Mouse (Mus musculus) forebrain, postnatal 0 days (tissue): ENCODE measurements around the gene Shisa6. TPM values are rescaled to one million over a fixed set of nuclear protein-coding genes. Genes with fewer than 3 reads are reported as not detected.

ENCODE experiments used
- ATAC-seq: fragments of 200-750 bp; cut with Nextera tagmentation; 2 replicates; pipeline ENCODE4 v1.8.0; 2017; ENCODE audit warnings: mild to moderate bottlenecking, moderate library complexity
- DNase-seq: peaks from one replicate; pipeline ENCODE4 v3.0.0-alpha.2; 2015
- H3K27ac ChIP-seq: fragments of 300-500 bp; sonication (generic); 2 replicates; pipeline ENCODE4 v1.5.1; 2014; ENCODE audit warnings: low read depth, mild to moderate bottlenecking, antibody characterized with exemption, low read length, moderate library complexity, mixed read lengths
- H3K27me3 ChIP-seq: fragments of 300-500 bp; sonication (generic); 2 replicates; pipeline ENCODE4 v1.6.1; 2014; ENCODE audit warnings: mild to moderate bottlenecking, low read length, mixed read lengths; ENCODE audit not compliant: insufficient read depth
- H3K36me3 ChIP-seq: fragments of 300-500 bp; sonication (generic); 2 replicates; pipeline ENCODE4 v1.6.1; 2014; ENCODE audit warnings: mild to moderate bottlenecking, moderate library complexity; ENCODE audit not compliant: insufficient read depth
- H3K4me1 ChIP-seq: fragments of 300-500 bp; sonication (generic); 2 replicates; pipeline ENCODE4 v1.6.1; 2014; ENCODE audit warnings: antibody characterized with exemption; ENCODE audit not compliant: insufficient read depth
- H3K4me2 ChIP-seq: fragments of 300-500 bp; sonication (generic); 2 replicates; pipeline ENCODE4 v1.6.1; 2014; ENCODE audit warnings: low read depth, mild to moderate bottlenecking, moderate library complexity
- H3K4me3 ChIP-seq: fragments of 300-500 bp; sonication (generic); 2 replicates; pipeline ENCODE4 v1.5.1; 2014; ENCODE audit warnings: low read depth, low read length, mixed read lengths
- H3K9ac ChIP-seq: fragments of 300-500 bp; sonication (generic); 2 replicates; pipeline ENCODE4 v1.6.1; 2014; ENCODE audit warnings: mild to moderate bottlenecking
- H3K9me3 ChIP-seq: fragments of 300-500 bp; sonication (generic); 2 replicates; pipeline ENCODE4 v1.6.1; 2016; ENCODE audit warnings: low read length
- CTCF ChIP-seq: sonication (generic); IDR thresholded peaks from 2 replicates; pipeline ENCODE4 v1.5.1; 2016; ENCODE audit warnings: antibody characterized with exemption, control low read depth, low read depth
- WGBS: fragments of 180-500 bp; shearing (Covaris S2); extraction: QIAGEN DNeasy Blood & Tissue Kit; methylation state at CpG from one replicate; pipeline ENCODE4 v1.1.7; 2014; 5-methylcytosine and 5-hydroxymethylcytosine counted together
- polyA plus RNA-seq: library from polyadenylated mRNA; unstranded; fragments of >200 nt; fragmentation: Nextera tagmentation; extraction: Ambion mirVana; gene quantifications from 2 replicates; pipeline ENCODE4 v1.2.1, GENCODE M21; 2015
- total RNA-seq: library from RNA; depleted of rRNA; stranded (reverse); fragments of >200 nt; gene quantifications from 2 replicates; pipeline ENCODE4 v1.2.3, GENCODE M21; 2014

The Shisa6 gene
- total and polyA plus RNA-seq, 2 experiments from 2014 or later, result 4.0 to 10.0 TPM

DNA sequence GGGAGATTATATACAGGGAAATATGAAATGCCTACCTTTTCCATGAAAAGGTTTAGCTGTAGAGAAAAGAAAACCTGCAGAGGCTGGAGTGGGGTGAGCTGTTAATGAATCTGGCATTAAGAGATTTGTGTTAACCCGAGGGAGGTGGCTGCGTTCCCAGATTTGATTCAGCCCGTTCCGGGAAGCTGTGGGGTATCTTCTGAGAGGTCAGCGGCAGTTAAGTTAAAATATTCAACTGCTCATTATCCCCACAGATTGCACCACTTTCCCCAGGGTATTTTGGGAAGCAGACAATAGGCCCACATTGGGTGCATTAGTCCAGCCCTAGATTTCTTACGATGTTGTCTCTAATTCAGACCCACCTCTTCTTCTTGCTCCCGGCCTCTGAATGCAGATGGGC is 213.0 kb downstream of the Shisa6 start:
- DNase-seq (peak; percentile 32), ATAC-seq (peak; percentile 27; the same call in 1 of the 2 replicates)
- no peak overlapping the region for H3K4me2 ChIP-seq
- no peaks in the 10 kb centered on the region for H3K36me3 ChIP-seq
- WGBS, result 21% methylated on average over 7 of the region's 7 CpGs
- H3K9me3 ChIP-seq, result no peaks in the 10 kb centered on the region
- H3K4me1 ChIP-seq, result no peaks in the 10 kb centered on the region; the same call in 1 of the 2 replicates
- H3K9ac ChIP-seq, result no peak overlapping the region
- TF ChIP-seq CTCF, result no peak
- H3K27me3 ChIP-seq, result no peaks in the 10 kb centered on the region
- no peak overlapping the region for H3K27ac ChIP-seq
- no peak overlapping the region for H3K4me3 ChIP-seq

DNA sequence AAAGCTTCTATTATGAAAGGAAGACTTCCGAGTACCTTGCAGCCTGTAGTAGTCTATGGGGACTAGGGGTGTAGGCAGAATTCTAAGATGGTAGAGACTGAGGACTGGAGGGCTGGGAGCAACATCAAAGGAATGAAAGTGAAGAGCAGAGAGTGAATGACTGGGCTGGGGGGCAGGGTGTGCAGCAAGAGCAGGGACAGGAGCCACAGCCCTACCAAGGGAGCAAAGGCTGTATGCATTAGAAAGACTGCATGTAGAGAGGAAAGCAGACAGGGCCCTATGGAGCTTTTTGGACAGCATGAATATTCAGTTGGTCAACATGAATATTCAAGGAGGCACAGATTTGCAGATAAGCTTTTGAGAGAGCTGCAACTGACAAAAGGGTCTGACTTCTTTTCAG is 221.4 kb downstream of the Shisa6 start:
- no peak for TF ChIP-seq CTCF
- WGBS, result 60% methylated on average over 1 of the region's 1 CpGs
- Histone ChIP-seq H3K4me3 (no peak overlapping the region), H3K27ac (no peak overlapping the region), H3K4me2 (no peak overlapping the region), H3K4me1 (no peaks in the 10 kb centered on the region), H3K27me3 (no peaks in the 10 kb centered on the region), H3K9me3 (no peaks in the 10 kb centered on the region), H3K9ac (no peak overlapping the region), H3K36me3 (no peaks in the 10 kb centered on the region)
- no peak for DNase-seq
- ATAC-seq, result no peak

DNA sequence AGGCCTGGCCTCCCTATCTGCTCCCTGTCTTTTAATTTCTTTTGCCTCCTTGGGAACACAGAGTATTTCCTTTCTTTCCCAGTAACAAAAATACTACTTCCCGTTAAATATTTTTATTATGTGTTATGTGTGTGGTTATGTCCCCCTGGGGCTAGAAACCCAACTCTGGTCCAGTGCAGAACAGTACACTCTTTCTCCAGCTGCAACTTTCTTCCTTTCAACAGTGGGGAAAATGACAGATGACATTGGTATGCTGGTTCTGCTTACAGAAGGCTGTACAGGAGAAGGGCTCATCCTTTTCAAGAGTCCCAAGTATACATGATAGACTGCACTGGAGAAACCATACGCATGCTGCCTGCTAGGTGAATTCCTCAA is 251.1 kb downstream of the Shisa6 start:
- peaks cover 4% of the 10 kb centered on the region; the same call in 1 of the 2 replicates for H3K4me1 ChIP-seq
- H3K4me2 ChIP-seq, result no peak overlapping the region
- no peaks in the 10 kb centered on the region for H3K36me3 ChIP-seq
- no peaks in the 10 kb centered on the region for H3K9me3 ChIP-seq
- no peak for TF ChIP-seq CTCF
- peak overlapping the region; percentile 52; the same call in 1 of the 2 replicates for H3K27ac ChIP-seq
- WGBS, result 91% methylated on average over 2 of the region's 2 CpGs
- H3K27me3 ChIP-seq, result no peaks in the 10 kb centered on the region
- H3K4me3 ChIP-seq, result no peak overlapping the region
- no peak overlapping the region for H3K9ac ChIP-seq
- no peak for DNase-seq
- ATAC-seq, result no peak

DNA sequence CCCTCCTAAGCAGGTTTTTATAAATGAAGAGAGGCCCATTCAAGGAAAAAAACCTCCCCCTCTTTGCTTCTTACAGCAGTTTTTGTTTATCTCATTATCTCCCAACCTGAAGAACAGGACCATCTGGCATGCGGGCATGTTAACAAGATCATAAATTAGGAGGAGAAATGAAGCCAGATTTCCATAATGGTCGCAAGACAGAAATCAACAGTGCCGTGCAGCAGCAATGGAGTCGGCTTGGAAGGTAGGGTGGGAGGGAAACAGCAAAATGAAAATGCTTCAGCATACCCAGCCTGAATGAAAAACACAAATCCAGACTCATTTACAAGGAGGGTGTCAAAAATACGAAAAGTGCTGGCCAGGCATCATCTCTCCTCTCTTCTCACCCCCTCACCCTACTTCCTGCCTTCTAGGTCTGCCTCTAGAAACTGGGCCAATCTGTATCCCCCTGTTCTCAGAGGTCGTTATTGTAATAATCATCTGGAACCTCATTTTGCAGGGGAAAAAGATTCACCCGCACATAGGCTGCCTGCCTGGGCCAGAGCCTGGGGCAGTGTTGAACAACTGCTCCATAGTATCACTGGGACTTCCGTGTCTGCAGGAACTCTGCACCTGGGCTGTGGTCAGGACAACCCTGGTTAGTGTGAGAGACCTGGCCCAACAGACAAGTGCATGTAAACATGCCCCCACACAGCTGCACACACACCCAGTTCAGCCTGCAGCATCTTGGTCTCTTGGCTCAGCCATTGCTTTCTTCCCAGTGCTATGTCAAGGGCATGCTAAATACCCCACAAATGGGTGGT is 251.7 kb downstream of the Shisa6 start:
- 25% methylated on average over 8 of the region's 8 CpGs for WGBS
- H3K4me2 ChIP-seq, result no peak overlapping the region
- ATAC-seq (peak; percentile 76), DNase-seq (peak; percentile 79)
- peaks cover 4% of the 10 kb centered on the region; the same call in 1 of the 2 replicates for H3K4me1 ChIP-seq
- no peaks in the 10 kb centered on the region for H3K27me3 ChIP-seq
- H3K36me3 ChIP-seq, result no peaks in the 10 kb centered on the region
- H3K4me3 ChIP-seq, result no peak overlapping the region
- no peak overlapping the region for H3K9ac ChIP-seq
- H3K9me3 ChIP-seq, result no peaks in the 10 kb centered on the region
- TF ChIP-seq CTCF, result no peak
- peak overlapping the region; percentile 52 for H3K27ac ChIP-seq

DNA sequence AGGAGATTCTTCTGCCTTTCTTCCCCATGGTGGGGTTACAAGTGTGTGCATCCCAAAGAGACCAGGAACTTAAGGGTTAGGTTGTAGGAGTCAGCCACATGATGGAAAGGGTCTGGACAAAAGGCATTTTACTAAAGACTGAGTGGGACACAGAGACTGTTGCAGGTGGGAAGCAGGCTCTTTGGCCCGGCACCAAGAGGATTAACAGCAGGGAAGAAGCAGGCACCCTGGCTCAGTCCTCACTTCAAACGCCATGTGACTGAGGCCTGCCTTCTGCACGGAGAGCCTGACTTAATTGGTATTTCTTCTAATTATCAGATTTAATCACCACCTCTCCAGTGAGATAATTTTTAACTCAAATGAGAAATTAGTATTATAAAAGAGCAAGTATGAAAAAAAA is 258.7 kb downstream of the Shisa6 start:
- TF ChIP-seq CTCF, result no peak
- Histone ChIP-seq H3K36me3 (no peaks in the 10 kb centered on the region), H3K4me3 (no peak overlapping the region), H3K9me3 (no peaks in the 10 kb centered on the region), H3K9ac (no peak overlapping the region), H3K27me3 (no peaks in the 10 kb centered on the region), H3K27ac (no peak overlapping the region), H3K4me1 (no peaks in the 10 kb centered on the region), H3K4me2 (no peak overlapping the region)
- no peak for DNase-seq
- 10% methylated on average over 3 of the region's 3 CpGs for WGBS
- ATAC-seq, result no peak

DNA sequence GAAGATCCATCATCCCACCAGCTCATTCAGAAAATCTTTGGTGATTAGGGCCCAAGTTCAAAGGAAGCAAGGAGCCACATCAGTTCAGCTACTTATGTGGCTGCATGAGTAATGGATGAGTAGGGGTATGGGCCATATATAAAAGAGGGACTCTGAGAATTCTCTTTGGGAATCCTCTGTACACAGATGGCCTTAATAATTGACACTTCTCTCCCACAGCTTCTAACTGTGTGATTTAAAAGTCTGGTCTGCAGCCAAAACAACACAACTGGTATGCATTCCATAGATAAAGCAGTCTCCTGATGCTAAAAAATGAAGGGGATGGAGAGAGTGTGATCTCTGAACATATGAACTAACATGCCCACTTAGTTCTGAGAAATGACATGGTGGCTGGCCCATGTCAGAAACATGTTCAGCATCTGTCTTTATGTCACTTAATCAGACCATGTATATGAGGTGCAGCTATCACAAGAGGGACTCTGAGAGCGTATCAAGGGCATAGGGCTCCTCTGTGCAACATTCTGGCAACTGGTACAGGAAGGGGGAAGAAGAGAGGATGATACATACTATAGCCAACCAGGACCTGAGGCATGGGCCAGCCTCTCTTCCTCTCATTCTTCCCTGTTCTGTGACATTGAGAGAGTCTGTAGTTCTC is 260.3 kb downstream of the Shisa6 start:
- Histone ChIP-seq H3K27ac (no peak overlapping the region), H3K36me3 (no peaks in the 10 kb centered on the region), H3K4me3 (no peak overlapping the region), H3K9me3 (no peaks in the 10 kb centered on the region), H3K27me3 (no peaks in the 10 kb centered on the region), H3K4me2 (no peak overlapping the region), H3K4me1 (no peaks in the 10 kb centered on the region), H3K9ac (no peak overlapping the region)
- ATAC-seq (no peak), DNase-seq (no peak)
- WGBS, result 74% methylated on average over 1 of the region's 1 CpGs
- no peak for TF ChIP-seq CTCF

DNA sequence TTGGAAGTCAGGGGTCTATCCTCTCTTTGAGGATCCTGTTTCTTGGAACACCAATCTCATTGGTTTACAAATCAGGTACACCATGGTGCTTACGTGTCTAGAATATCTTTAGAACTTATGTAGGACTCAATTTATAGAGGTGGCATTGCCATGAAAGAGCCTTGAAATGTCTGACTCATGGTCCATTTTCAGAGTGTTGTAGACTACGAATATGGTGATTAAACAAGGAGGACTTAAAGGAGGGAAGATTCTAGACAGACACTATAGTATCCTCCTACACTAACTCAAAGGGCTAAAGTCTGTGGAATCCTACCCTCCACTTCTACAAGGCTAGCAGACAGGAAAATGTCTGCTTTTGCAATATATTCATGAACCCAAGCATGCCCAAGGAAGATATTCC is 265.6 kb downstream of the Shisa6 start:
- Histone ChIP-seq H3K4me3 (no peak overlapping the region), H3K27me3 (no peaks in the 10 kb centered on the region), H3K4me2 (no peak overlapping the region), H3K4me1 (no peaks in the 10 kb centered on the region), H3K9me3 (no peaks in the 10 kb centered on the region), H3K27ac (no peak overlapping the region), H3K9ac (no peak overlapping the region), H3K36me3 (no peaks in the 10 kb centered on the region)
- no peak for TF ChIP-seq CTCF
- no peak for DNase-seq
- ATAC-seq, result no peak
- 87% methylated on average over 2 of the region's 2 CpGs for whole genome bisulfite sequencing
